Mouse (Mus musculus) adrenal gland, postnatal 0 days (tissue): ENCODE results near the gene AY761184. TPM values are rescaled to one million over a fixed set of nuclear protein-coding genes. Genes with fewer than 3 reads are reported as not detected.

Experiments used
- polyA plus RNA-seq: library from polyadenylated mRNA; unstranded; fragments of >200 nt; fragmentation: Nextera tagmentation; extraction: Ambion mirVana; gene quantifications from 2 replicates; pipeline ENCODE4 v1.2.1, GENCODE M21; 2015

AY761184 gene
- polyA plus RNA-seq: not detected in 2 replicates

DNA sequence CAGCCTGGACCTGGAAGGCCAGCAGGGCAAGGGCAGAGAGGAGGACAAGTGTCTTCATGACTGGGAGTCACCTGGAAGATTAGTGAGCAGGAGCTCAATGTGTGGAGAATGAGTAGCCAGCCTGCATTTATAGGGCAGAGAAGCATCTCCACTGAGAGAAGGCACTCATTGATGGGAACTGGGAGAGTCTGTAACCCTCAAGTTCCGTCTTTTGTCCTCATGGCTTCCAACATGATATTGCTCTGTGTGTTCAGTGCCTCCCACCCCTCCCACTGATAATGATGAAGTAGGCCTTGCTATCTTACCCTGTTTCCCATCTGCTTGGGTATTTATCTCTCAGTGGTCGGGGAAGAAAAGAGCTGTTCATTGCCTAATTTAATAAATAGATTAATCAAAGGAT lies at the start of gene AY761184:
TSS of gene AY761184 (minus strand) at position 101 of the 400 bp plus-strand sequence.

DNA sequence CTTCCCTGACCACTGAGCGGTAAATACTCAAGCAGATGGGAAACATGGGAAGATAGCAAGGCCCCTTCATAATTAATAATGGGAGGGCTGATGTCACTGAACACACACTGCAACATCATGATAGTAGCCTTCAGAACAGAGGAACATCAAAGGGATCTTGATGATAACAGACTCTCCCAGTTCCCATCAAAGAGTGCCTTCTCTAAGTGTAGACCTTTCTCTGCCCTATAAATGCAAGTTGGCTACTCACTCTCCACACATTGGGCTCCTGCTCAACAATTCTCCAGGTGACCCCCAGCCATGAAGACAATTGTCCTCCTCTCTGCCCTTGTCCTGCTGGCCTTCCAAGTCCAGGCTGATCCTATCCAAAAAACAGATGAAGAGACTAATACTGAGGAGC lies 37.9 kb downstream of the AY761184 start, which contains the start of gene Defa34:
TSS of gene Defa34 (plus strand) at position 301 of the 400 bp plus-strand sequence.

DNA sequence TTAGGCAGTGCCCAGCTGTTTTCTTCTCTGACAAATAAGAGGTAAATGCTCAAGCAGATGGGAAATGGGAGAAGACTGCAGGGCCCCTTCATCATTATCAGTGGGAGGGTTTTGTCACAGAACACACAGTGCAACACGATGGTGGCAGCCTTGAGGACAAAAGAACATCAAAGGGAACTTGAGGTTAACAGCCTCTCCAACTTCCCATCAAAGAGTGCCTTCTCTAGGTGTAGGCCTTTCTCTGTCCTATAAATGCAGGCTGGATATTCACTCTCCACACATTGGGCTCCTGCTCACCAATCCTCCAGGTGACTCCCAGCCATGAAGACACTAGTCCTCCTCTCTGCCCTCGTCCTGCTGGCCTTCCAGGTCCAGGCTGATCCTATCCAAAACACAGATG lies 48.0 kb downstream of the AY761184 start, which contains the start of gene Defa17:
TSS of gene Defa17 (plus strand) at position 301 of the 400 bp plus-strand sequence.

Other genes with a start within 250 kb of the AY761184 start
- gene Gm7849, start 247.1 kb downstream of the AY761184 start, polyA plus RNA-seq: not detected in 2 replicates
- not detected in 2 replicates for gene Defa20, start 194.4 kb downstream of the AY761184 start, polyA plus RNA-seq
- not detected in 2 replicates for gene Defa32, start 174.6 kb downstream of the AY761184 start, polyA plus RNA-seq
- gene Defa37, start 138.3 kb downstream of the AY761184 start, polyA plus RNA-seq: not detected in 2 replicates
- gene Defa28, start 120.6 kb downstream of the AY761184 start, polyA plus RNA-seq: not detected in 2 replicates
- gene Gm7861, start 109.1 kb downstream of the AY761184 start, polyA plus RNA-seq: not detected in 2 replicates
- gene Defa26, start 85.5 kb downstream of the AY761184 start, polyA plus RNA-seq: not detected in 2 replicates
- gene Defa17, start 47.9 kb downstream of the AY761184 start, polyA plus RNA-seq: 1.1 TPM in 1 of 2 replicates, not detected in the other
- not detected in 2 replicates for gene Defa34, start 37.8 kb downstream of the AY761184 start, polyA plus RNA-seq
- gene Defa24, start 30.8 kb upstream of the AY761184 start, polyA plus RNA-seq: 0.35 and 0.37 TPM in 2 replicates
- not detected in 2 replicates for gene Defb50, start 119.9 kb upstream of the AY761184 start, polyA plus RNA-seq
- gene Defb2, start 136.3 kb upstream of the AY761184 start, polyA plus RNA-seq: not detected in 2 replicates
- not detected in 2 replicates for gene Defb10, start 155.3 kb upstream of the AY761184 start, polyA plus RNA-seq
- not detected in 2 replicates for gene Defb9, start 181.8 kb upstream of the AY761184 start, polyA plus RNA-seq
- gene Defb11, start 202.8 kb upstream of the AY761184 start, polyA plus RNA-seq: not detected in 2 replicates
- not detected in 2 replicates for gene Defb15, start 229.1 kb upstream of the AY761184 start, polyA plus RNA-seq
- gene Defb35, start 234.7 kb upstream of the AY761184 start, polyA plus RNA-seq: not detected in 2 replicates
- not detected in 2 replicates for gene Defb13, start 243.1 kb upstream of the AY761184 start, polyA plus RNA-seq